Mouse (Mus musculus) heart, postnatal 4 days (tissue): Measurements from ENCODE around the gene Fsd2. TPM values are rescaled to one million over a fixed set of nuclear protein-coding genes. Genes with fewer than 3 reads are reported as not detected.

ENCODE experiments used
- DNase-seq: peaks from one replicate; pipeline ENCODE4 v3.0.0; 2021
- total RNA-seq, 2 experiments: library from RNA; stranded (reverse); gene quantifications; 2 replicates each; pipeline ENCODE4 v1.2.3; 2021

The Fsd2 gene
- 100 to 1,000 TPM; 199 to 200 TPM for total RNA-seq

DNA sequence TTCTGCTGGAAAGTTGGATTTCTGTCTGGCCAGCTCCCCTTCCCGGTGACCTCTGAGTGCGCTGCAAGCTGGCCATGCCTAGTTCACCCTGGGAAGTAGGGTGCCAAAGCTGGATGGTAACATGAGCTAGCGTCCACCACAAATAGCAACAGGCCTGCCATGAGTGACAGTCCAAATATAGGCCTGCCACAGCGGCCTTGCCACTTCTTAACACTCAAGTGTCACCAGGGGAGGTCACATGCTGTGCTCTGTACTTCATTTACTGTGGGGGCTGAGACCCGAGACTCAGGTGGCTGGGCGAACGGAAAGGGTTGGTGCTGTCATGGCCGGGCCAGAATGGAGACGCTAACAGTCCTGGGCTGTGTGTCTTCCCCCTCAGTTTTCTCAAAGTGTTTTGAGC is at the start of gene Fsd2:
Fsd2 (minus strand) TSS at position 53 of the 400 bp plus-strand sequence.
- DNase-seq: peak; percentile 74

DNA sequence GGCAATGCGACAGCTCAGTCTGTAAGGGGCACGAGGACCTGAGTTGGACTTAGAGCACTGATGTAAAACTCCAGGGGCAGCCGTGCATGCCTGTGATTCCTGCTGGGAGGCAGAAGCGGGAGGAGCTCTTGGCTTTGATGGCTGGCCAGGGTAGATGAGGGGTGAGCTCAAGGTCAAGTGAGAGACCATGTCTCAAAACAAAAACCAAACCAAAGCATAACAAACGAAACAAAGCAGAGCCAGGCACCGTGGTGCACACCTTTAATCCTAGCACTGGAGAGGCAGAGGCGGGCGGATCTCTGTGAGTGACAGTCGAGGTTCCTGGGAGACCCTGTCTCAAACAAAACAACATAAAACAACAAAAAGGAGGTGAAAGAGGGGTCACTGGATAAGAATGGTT is 48.3 kb upstream of the Fsd2 start:
- DNase-seq: no peak

DNA sequence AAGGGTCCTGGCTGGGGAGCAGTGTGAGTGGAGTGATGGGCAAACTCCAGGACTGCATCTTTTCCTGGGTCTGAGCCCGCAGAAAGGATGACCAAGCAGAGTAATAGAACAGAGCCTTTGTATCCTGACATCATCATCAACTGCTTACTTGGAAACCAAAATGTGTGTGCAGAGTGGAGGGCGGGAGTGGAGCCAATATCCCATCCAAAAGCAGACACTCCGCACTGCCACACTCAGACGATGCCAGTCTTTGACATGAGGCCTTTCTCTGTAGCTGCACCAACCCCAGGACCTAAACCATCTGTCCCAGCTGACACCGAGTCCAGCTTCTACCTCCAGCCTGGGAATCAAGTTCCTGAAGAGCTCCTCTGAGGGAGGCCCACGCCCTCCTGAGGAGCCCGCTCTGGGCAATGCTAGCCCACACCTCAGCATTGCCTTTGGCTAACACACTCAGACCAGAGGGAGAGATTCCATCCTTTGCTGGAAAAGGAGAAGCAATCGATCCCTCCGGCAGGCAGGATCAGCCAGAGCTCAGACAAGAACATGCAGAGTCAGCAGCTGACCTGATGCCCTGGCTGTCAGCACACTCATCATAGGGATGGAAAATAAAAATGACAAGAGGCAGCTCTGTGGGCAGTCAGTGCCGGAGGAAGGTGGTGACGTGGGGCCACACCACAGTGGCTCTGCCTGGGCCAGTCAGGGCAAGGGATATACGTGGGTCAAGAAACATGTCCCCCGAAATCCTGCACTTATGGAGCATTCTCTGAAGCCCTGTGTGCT is 46.3 kb upstream of the Fsd2 start:
- DNase-seq: peak; percentile 15

DNA sequence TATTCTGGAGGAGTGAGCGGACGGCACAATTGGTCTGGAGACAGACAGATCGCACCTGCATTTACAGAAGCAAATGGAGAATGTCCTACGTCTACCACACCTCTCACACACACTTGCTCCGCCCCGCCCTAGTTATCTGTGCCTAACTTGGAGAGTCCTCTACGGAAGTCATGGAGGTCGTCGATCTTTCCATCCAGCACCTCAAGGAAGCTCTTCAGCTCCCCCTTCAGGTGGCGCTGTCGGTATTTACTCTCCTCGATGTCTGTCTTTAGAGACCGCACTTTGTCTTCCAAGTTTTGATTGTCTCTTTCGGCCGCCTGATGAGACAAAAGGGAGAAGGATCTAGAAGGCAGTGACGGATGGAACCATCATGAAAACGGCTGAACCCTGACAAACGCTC is 43.4 kb upstream of the Fsd2 start:
- DNase-seq: peak; percentile 51

DNA sequence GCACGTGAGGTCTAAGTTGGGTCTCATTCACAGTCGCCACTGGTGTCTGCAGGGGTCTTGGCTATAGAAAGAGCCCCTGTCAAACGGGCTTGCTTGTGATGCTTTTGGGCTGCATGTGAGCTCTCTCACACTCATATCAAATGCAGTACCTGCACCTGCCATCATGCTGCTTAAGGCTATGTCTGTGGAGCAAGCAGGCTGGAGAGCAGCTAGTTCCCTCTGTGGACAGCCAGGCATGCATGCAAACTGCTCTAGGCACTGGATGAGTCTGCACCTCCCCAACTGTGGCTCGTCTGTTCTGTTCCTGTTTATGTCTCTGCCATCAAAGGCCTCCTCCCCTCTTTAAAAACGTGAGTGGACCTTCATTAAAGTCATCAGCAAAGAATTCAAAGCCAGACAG is 39.7 kb upstream of the Fsd2 start:
- DNase-seq: no peak

DNA sequence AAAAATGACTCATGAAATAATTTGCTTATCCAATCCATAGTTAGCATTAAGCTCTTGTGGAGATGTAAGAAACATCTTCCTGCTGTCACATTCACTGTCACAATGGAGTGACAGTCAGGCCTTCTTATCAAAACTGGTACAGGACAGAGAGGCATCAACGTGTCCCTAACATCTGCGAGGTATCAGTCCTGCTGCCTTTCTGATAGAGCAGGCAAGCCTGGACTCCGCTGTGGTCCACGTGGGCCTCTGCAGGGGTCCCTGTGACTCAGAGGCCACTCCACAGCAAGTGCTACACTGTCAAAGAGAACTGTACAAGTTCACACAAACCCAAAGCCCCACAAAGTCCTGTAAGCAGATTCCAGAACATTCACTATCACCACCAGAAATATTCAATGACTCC is 38.7 kb upstream of the Fsd2 start:
- no peak for DNase-seq

DNA sequence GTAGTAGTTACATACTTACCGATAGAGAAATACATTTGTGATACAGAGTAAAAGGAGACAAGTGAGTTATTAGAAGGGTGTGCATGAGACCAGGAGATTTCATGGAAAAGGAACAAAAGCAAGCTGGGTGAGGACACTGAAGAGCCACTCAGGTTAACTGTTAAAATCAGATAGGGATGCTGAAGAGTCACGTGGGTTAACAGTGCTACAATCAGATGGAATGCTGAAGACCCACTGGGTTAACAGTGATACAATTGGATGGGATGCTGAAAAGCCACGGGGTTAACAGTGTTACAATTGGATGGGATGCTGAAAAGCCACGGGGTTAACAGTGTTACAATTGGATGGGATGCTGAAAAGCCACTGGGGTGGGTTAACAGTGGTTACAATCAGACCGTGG is 38.2 kb upstream of the Fsd2 start:
- DNase-seq: no peak

DNA sequence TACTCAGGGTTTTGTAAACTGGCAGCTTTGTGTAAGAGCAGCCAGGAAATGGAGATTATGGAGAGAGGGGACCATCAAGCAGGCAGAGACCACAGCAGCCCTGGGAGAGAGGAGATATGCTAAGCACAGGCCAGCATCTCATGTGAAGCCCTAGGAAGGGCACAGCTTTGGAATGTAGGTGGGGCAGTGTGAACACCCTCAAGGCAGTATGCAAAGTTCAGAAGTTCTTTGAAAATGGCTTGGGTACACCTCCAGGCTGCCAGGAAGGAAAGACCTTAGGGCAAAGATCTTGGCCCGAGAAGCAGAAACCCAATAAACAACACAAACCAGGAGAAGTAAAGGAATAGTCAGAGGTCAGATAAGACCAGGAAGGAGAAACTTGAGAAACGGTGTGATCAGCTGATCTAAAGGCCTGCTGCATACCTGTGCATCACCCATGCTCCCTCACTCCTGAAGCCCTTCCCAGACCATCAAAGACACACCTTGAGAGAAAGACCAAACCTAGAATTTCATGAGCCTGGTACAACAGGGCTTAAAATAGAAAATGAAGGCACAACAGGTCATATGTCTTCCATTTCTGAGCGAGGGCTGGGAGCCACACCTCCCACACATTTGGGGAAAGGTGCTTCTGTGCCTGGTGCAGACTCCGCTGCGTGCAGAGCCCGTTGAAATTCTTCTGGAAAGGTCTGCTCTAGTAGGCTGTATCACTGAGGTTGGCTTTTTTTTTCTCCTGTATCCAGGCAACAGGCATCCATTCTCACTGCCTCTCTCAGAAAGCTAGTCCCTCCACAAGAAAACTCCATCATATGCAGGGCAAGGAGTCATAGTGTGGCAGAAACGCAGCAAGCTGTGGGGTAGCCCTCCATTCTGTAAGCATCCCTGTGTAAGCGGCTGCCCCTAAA is 32.9 kb upstream of the Fsd2 start:
- DNase-seq: no peak

DNA sequence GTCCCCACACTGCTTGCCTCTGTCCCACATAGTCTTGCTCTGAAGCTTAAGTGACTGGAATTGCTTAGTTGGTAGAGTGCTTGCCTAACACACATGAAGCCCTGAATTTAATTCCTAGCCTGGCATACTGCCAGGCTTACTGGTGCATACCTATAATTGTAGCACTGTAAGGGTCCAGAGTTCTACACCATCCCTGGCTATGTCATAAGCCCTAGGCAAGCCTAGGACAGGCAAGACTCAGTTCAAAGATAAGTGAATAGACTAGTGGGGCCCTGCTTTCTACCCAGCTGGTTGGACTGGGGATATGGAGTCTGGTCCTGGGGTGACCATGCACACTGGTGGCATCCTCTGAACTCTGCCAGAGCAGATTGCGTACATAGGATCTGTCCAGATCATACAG is 30.9 kb upstream of the Fsd2 start:
- DNase-seq: no peak

DNA sequence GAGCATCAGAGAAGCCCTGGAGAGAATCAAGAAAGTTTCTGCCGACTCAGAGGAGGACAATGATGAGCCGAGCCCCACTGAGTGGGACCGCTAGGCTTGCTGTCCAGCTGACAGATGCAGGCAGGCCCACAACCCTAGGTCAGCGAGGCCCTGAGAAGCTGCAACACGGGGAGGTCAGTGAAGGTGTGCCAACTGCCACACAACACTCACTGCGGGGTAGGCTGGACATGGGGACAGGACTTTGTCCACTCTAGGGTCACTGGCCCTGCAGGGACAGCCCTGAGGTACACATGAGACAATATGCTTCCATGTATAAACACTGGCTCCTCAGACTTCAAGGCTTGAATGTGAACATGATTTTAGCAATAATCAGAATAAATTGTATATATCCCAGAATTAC is 29.3 kb upstream of the Fsd2 start:
- no peak for DNase-seq

DNA sequence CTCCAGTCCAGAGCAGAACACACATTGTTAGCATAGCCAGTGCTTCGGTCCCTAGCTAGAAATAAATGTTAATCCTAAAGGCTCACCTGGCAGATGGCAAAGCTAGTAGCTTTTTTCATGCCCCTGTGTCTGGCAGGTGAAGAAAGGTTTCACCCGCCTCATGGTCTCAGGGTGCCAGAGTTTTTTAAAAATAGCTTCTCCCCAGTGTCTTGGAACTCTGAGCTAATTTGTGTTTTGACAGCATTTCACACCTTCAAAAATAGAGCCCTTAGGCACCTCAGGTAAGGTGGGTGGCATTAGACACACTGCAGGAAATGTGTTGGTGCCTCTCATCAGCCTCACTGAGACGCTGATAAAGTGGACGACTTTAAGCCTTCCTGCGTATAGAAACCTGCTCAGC is 28.3 kb upstream of the Fsd2 start:
- DNase-seq: no peak

DNA sequence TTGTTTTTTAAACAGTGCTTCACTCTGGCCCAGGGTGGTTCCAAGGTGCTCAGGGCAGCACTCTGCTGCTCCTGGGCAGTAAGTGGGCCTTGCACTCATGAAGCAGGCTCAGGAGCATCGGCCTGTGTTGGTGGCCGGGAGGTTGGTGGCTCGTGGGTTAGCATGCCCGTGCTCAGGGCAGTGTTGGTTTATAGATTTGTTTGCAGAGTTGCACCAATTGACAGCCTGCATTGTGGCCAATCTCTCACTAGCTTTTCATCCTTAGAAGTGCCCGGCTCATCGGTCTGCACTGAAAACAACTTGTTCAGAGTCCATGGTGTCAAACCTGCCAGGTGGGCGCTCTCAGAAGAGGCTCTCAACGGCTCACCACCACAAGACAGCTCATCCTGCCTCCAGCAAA is 26.6 kb upstream of the Fsd2 start:
- DNase-seq: no peak

DNA sequence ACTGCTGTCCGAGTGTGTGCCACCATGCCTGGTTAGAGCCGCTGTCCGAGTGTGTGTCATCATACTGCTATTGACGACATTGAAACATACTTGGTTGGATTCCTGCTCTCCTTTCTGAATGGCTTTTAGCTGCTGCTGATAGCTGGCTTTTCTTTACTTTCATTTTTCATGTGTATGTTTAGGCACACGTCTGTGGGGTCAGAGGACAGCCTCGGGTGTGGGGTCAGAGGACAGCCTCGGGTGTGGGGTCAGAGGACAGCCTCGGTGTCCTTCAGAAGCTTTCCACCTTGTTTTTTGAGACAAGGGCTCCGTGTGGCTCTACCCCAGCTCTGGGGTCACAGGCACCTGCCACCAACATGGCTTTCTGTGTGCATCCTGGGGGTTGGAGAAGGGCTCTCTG is 25.9 kb upstream of the Fsd2 start:
- DNase-seq: no peak

DNA sequence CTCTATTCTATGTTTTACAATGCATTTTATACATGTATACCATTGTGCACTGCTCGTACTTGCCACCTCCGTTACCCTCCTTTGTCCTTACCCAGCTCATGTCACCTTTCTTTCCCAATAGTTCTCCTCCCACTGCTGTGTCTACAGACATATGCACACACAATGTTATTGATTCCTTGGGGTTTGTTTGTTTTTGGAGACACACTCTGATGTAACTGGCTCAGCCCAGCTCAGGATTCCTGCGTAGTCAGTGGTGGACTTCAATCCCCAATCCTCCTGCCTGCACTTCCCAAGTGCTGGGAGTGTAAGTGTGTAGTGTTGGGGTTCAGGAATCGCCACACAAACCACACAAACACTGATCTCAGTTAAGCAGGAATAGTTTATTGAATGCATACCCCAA is 20.5 kb upstream of the Fsd2 start:
- DNase-seq: no peak

DNA sequence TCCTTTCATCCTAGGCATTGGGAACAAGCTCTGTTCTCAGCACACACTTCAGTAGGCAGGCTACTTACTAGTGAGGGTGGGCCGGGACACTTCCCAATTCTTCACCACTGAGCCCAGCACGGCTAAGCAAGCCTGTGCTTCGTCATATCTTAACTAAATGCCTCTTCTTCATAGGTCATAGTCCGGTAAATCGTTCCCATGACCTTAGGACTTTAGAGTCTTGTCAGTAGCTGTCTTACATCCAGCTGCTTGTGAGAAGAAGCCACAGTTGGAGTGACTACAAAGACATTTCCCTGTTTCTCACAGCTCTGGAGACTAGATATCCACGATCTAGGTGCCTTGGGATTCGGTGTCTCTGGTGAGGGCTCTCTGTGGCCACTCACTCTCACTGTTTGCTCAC is 18.6 kb upstream of the Fsd2 start:
- no peak for DNase-seq

DNA sequence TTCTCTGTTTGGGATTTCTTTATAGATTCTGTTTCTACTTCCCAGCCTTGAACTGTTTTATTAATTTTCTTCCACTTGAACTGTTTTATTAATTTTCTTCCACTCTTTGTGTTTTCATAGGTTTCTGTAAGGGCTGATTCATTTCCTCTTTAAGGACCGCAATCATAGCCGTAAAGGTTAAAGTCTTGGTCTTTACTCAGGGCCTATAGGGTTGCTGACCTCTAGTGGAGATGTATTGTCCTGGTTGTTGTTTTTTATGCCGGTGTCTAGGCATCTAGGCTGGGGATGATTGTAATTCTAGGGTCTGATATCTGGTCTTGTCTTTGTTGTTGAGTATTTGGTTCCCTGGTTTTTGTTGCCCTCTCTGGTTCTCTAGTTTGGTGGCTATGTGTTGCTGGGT is 16.8 kb upstream of the Fsd2 start:
- no peak for DNase-seq

DNA sequence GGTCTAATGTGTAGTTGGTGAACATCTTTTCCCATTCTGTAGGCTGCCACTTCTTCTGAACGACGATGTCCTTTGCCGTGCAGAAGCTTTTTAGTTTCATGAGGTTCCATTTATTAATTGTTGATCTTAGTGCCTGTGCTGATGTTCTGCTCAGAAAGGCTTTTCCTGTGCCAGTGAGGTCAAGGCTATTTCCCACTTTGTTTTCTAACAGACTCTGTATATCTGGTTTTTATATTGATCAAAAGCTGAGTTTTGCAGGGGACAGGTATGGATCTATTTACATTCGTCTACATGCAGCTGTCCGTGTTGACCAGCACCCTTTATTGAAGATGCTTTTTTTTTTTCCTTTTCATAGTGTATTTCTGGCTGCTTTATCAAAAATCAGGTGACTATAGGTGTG is 12.6 kb upstream of the Fsd2 start:
- DNase-seq: no peak

DNA sequence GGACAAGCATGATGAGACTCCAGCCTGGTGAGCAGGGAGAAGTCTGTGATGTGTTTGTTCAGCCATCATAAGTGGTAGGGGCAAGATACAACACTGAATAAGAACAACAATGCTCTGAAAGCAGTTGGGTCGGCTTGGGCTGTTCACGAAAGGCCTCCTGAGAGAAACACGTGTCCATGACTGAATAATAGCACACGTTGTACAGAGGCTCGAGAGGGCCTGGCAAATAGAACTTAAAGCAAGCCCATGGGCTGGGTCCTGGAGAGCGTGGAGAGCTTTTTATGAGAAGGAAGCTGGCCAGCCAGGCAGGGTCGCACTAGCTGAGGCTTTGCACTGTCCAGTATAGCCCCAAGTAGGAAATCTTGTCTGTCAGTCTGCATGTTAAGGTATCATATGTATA is 11.7 kb upstream of the Fsd2 start:
- no peak for DNase-seq

DNA sequence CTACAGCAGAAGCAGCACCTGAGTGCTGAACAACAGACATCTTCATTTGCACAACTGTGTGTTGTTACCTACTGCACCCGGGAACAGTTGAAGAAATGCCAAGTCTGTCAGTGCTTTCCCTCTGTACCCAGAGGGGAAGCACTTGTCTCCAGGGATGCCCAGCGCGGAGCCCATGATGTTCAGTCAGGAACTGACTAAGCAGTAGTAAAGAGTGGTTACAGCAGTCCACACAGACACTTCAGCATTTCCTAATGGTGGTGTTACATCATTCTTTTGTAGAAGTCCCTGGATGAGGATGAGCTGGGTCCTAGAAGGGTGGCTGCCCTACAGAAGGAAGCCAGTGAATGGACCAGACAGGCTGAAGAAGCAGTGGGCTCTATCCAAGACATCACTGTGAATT is 11.1 kb upstream of the Fsd2 start:
- DNase-seq: no peak

DNA sequence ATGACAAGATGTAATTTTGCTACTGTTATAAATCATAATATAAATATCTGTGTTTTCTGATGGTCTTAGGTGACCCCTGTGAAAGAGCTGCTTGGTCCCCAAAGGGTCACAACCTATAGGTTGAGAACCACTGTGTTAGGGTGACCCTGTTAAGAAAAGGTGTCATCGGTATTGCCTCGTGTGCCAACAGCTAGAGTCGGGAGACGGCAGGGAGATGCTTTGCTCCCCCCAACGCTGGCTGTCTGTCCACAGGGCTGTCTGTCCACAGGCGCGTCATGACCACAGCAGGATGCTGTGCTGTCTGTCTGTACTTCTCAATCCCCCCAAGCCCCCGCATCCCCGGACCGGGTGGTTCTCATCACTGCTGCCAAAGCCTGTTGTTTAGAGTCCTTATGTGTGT is 8.9 kb upstream of the Fsd2 start:
- no peak for DNase-seq

DNA sequence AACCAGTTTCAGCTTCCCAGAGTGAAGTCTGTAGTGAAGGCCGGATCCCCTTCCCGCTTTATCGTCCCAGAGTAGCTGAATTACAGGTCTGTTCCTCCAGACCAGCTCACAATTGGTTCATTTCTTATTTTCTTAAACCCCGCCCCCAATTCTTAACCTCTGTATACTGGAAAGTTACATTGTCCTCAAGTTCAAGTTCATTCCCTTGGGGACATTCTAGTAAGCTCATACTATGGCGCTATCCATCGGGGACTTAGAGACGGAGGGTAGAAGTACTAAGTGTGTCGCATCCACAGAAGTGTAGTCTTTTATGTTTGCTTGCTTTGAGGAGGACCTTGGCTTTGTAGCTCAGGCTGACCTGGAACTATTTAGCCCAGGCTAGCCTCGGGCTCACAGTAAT is 7.1 kb upstream of the Fsd2 start:
- no peak for DNase-seq

DNA sequence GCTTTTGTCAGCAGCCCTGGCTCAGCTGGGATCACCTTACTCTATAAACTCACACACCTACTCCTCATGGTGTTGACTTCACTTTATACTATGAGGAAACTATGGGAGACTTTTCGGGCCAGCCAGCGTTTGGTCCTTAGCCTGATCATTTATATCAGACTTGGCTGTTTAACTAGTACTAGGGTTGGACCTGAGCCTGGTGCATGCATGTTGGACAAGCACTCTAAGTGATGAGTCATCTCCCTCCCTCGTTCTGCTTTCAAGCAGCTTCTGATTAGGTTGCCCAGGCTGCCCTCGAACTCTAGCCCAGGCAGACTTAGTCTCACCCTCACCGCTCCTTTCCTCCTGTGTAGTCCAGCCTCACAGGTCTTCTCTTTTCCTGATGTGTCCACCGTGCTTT is 6.7 kb upstream of the Fsd2 start:
- DNase-seq: peak; percentile 53

DNA sequence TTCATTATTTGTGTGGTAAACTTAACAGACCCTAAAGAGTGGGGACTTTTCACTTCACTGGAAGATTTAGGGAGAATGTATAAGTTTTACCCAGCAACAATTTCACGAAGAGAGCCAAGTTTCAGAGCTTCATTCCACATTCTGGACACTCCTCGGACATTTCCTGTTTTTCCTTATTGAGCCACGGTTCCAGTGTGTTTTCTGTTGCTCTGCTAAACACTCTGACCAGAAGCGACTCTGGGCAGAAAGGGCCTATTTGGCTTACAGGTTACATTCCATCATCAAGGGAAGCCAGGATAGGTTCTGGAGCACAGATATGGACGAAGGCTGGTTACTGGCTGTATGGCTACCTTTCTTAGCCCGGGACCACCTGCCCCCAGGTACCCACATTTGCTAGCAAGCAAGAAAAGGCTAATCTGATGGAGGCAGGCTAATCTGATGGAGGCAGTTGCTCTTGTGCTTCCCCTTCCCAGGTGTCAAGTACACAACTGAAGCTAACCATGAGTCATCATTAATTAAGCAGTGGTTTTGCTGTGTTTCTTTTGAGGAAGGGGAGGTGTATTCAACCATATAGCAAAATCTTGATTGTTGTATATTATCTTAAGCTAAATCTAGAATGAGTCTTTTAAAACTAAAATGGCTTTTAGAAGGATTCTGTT is 6.0 kb upstream of the Fsd2 start:
- no peak for DNase-seq
